Mouse (Mus musculus) MEL (cell line): ENCODE data around the gene D5Ertd579e.

Experiments
- KAT2A ChIP-seq: conservative IDR thresholded peaks from 2 replicates; pipeline ENCODE4 v1.6.1; 2012; ENCODE audit warnings: low read depth, low read length, improper control_type of control experiment, inconsistent platforms
- MAX ChIP-seq: IDR thresholded peaks from 2 replicates; pipeline ENCODE4 v1.6.1; 2011; ENCODE audit warnings: low read length, improper control_type of control experiment
- MXI1 ChIP-seq: IDR thresholded peaks from 2 replicates; pipeline ENCODE4 v1.6.1; 2011; ENCODE audit warnings: mild to moderate bottlenecking, low read depth, low read length, improper control_type of control experiment
- RCOR1 ChIP-seq: IDR thresholded peaks from 2 replicates; pipeline ENCODE4 v1.6.1; 2012; ENCODE audit warnings: low read depth, mild to moderate bottlenecking, inconsistent platforms, low read length, improper control_type of control experiment

- TF ChIP-seq KAT2A (no peak), MXI1 (no peak), MAX (no peak), RCOR1 (no peak)
These were observed 41.9 kb upstream of the D5Ertd579e start for GRCm38 (mm10) chr5:36737765-36738164.
